Mouse (Mus musculus) liver, adult 2 months (tissue): Measurements from ENCODE around the gene Acadvl.
A peak's percentile ranks its signal among the peaks of the same experiment; 100 is the strongest.

Source experiments
- CTCF ChIP-seq: fragments of 200-500 bp; IDR thresholded peaks from 2 replicates; pipeline ENCODE4 v1.5.1; 2011; ENCODE audit warnings: low read depth, low read length, control low read depth
- POLR2A ChIP-seq: fragments of 200-500 bp; IDR thresholded peaks from 2 replicates; pipeline ENCODE4 v1.6.1; 2011; ENCODE audit warnings: low read length, control low read depth; ENCODE audit not compliant: insufficient read depth; ENCODE audit errors: extremely low read depth

GRCm38 (mm10) chr11:70001865-70002264 lies 13.3 kb downstream of the Acadvl start:
- TF ChIP-seq CTCF (peak; percentile 17; the same call in 1 of the 2 replicates), POLR2A (no peak)
